Mouse (Mus musculus): ENCODE data around the gene Gtf2a1l. TPM values are rescaled to one million over a fixed set of nuclear protein-coding genes. Genes with fewer than 3 reads are reported as not detected.

The Gtf2a1l gene
- total RNA-seq, 2 experiments from 2014 or later: not detected

Other genes starting within 250 kb of the Gtf2a1l start
- 10 to 100 TPM in 1 of 2 experiments, 1 to 10 TPM in 1; 8.8 to 13.4 TPM for gene Foxn2, start 227.9 kb upstream of the Gtf2a1l start, total RNA-seq (2021)
- 1 to 10 TPM; 4.5 to 4.7 TPM for gene Ppp1r21, start 138.5 kb upstream of the Gtf2a1l start, total RNA-seq (2021)
- gene Ston1, start 71.0 kb upstream of the Gtf2a1l start, total RNA-seq (2021): 1 to 10 TPM; 6.0 to 6.1 TPM
- gene Lhcgr, start 123.3 kb downstream of the Gtf2a1l start, total RNA-seq (2021): not detected